Mouse (Mus musculus) central nervous system, embryonic 11.5 days (tissue): ENCODE results near the gene Pafah1b3. TPM values are rescaled to one million over a fixed set of nuclear protein-coding genes. Genes with fewer than 3 reads are reported as not detected.

Source experiments
- polyA plus RNA-seq: library from polyadenylated mRNA; depleted of rRNA; stranded (reverse); fragments of >200 nt; gene quantifications from 2 replicates; pipeline ENCODE4 v1.2.3, GENCODE M21; 2012; rRNA removed

Gene Pafah1b3
- polyA plus RNA-seq: 263 and 326 TPM in 2 replicates

DNA sequence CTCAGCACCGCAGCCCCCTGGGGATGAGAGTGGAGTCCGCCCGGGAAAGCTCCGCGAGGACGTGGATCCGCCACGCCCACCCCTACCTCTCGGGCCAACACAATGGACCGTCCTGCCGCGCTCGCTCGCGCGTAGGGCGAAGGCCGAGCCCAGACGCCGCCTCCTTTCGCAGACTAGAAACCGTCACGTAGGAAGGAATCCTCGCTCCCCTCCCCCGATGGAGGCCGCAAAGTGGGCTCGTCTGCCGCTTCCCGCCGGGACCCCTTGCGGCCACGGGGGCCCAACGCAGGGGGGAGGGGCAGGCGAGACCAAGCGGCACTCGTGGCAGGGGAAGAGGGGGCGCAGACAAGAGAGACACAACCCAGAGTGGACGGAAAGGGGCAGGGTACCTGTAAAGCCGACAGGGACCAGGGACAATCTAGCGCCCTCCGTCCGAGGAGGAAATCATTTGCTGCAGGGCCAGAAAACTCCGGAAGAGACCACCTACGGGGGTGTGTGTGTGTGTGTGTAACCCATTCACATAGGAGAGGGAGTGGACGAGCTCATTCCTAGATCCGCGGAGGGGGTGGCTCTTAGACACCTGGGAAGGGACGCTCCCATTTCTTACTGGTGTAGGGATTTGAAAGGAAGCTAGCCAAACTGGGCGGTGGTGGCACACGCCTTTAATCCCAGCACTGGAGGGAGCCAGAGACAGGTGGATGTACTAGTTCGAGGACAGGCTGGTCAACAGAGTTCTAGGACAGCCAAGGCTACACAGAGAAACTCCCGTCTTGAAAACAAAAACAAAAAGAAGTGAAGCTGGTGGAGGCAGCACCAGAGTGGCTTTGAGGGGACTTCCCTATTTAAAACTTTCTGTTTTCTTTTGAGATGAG is at the start of gene Pafah1b3:
Gene Pafah1b3 (minus strand): TSS at position 533 of the 872 bp plus-strand sequence.

GRCm38 (mm10) chr7:25316532-25317445 is 19.0 kb upstream of the Pafah1b3 start, which contains the start of gene Megf8:
Gene Megf8 (plus strand): TSS chr7:25317164.

DNA sequence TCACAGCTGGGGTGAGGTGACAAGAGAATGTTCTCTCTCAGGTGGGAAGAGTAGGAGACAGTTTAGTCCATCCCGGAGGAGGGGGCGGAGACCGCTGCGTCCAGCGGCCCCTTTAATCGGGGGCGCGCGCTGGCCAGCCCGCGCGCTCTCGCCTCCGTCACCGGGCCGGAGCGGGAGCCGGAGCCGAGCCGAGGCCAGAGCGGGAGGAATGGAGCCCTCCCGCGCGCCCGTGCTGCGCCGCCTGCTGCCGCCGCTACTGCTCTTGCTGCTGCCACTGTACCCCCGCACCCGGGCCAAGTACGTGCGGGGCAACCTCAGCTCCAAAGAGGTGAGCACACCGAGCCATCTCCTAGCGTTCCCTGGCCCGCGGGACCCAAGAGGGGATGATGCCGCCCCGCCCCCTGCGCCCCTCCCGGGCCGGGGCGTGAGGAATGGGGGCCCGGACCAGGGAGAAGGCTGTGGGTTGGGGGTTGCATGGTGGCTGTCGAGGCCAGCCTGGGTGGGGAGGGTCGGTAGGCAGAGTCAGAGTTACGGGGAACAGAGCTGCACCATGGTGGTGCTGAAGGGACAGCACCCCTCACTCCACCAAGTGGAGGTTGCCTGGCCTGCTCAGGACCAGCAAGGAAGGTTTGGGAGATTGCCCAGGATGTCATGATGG is 8.3 kb upstream of the Pafah1b3 start, which contains the start of gene Tmem145:
Gene Tmem145 (plus strand): TSS at position 151 of the 658 bp plus-strand sequence.

DNA sequence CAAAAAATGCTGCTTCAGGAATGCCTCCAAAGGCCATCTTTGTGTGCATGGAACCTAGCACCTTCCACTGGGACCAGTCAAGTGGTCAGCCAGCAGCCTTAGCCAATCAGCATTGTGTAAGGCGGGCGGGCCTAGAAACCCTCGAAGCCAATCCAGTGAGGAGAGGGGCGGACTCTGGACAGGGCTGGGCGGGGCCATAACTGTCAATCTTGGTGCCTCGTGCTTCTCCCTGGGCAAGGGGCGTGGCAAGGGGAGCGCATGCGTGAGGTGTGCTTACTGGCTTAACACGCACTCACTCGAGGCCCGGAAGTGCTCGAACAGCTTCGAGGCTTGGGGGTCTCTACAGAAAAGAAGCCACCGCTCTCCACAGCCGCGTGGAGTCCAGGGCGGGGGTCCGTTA is 3.3 kb upstream of the Pafah1b3 start, which contains the start of gene Prr19:
Gene Prr19 (plus strand): TSS at position 349 of the 400 bp plus-strand sequence.

GRCm38 (mm10) chr7:25267301-25267750 is 30.5 kb downstream of the Pafah1b3 start, which contains the start of gene Cic:
Gene Cic (plus strand): TSS chr7:25267704.

DNA sequence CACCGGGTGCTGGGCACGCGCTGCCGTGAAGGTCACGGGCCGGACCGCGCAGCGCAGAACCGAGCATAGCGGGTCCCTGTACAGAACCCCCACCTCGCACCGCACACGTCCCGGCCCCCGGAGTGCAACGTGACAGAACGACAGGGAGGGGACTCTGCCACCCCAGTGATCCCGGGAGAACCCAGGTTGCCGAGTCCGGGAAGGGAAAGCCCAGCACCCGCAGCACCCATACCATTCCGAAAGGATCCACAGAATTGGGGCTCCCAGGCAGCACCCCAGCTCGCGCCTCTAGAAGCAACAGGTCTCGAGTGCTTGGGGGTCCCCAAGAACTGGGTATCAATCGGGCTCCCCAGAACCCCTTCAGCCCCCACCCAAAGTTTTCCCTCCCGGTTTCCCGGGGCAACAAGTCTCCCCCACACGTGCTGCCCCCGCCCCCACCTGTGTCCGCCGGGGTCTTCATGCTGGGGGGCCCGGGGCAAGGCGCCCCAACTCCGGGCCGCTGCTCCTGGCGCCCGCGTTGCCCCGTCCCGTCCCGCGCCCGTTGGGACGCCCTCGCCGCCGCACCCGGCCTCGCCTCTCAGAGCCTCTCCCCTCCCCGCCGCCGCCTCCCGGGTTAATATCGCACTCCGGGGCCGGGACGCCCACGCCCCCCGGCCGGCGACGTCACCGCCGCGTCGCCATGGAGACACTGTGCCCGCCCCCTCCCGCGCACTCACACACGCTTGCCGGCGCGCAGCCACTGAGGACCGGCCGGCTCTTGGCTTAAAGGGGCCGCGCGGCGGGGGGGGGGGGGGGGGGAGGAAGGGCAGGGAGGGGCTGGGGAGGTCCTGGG is 47.4 kb downstream of the Pafah1b3 start, which contains the start of gene Erf:
Gene Erf (minus strand): TSS at position 621 of the 832 bp plus-strand sequence.

Other genes with a start within 250 kb of the Pafah1b3 start
- gene Grik5, start 225.6 kb downstream of the Pafah1b3 start, polyA plus RNA-seq: 71.4 and 73.3 TPM in 2 replicates
- 27.9 and 30.8 TPM in 2 replicates for gene Zfp574, start 225.4 kb downstream of the Pafah1b3 start, polyA plus RNA-seq
- 21.3 and 25.0 TPM in 2 replicates for gene Pou2f2, start 118.3 kb downstream of the Pafah1b3 start, polyA plus RNA-seq
- 11.0 and 15.1 TPM in 2 replicates for gene Dedd2, start 77.4 kb downstream of the Pafah1b3 start, polyA plus RNA-seq
- gene Zfp526, start 76.6 kb downstream of the Pafah1b3 start, polyA plus RNA-seq: 9.4 and 9.7 TPM in 2 replicates
- 105 and 132 TPM in 2 replicates for gene Gsk3a, start 60.1 kb downstream of the Pafah1b3 start, polyA plus RNA-seq
- gene Erf, start 47.2 kb downstream of the Pafah1b3 start, polyA plus RNA-seq: 39.9 and 44.0 TPM in 2 replicates
- gene Cic, start 30.3 kb downstream of the Pafah1b3 start, polyA plus RNA-seq: 107 and 115 TPM in 2 replicates
- gene Prr19, start 3.4 kb upstream of the Pafah1b3 start, polyA plus RNA-seq: 0.59 and 1.0 TPM in 2 replicates
- 21.0 and 33.4 TPM in 2 replicates for gene Tmem145, start 8.1 kb upstream of the Pafah1b3 start, polyA plus RNA-seq
- 36.0 and 37.9 TPM in 2 replicates for gene Megf8, start 19.2 kb upstream of the Pafah1b3 start, polyA plus RNA-seq
- not detected in 2 replicates for gene Cnfn, start 71.7 kb upstream of the Pafah1b3 start, polyA plus RNA-seq
- gene Lipe, start 100.7 kb upstream of the Pafah1b3 start, polyA plus RNA-seq: 4.6 and 7.7 TPM in 2 replicates
- not detected in 2 replicates for gene Cxcl17, start 114.9 kb upstream of the Pafah1b3 start, polyA plus RNA-seq
- 0.61 and 1.2 TPM in 2 replicates for gene Ceacam1, start 179.6 kb upstream of the Pafah1b3 start, polyA plus RNA-seq
- gene Ceacam2, start 241.9 kb upstream of the Pafah1b3 start, polyA plus RNA-seq: not detected in 2 replicates